ENCODE assay signal across 25 mouse cellular contexts in genomic region chr13:71489773-71490172, GRCm38 (mm10).
DNase-seq lines count a peak whose midpoint lies in the region; ATAC-seq lines count a peak whose summit lies in the region.
"Had no signal": no experiment of that assay in that cellular context is flagged by ENCODE, and none has a peak within 500 bp of the region (broad histone marks: within the 10 kb centered on the region; RNA-seq: fewer than 3 reads in every experiment).

No protein-coding gene starts in this region.

- no peaks in the 10 kb centered on the region for H3K4me1 ChIP-seq in intestine, embryonic 14.5 days (replicated peaks; ENCODE audit: control insufficient read depth, insufficient read depth, low read length)
- no peaks in the 10 kb centered on the region; the same call in 1 of the 2 replicates for H3K4me1 ChIP-seq in intestine, embryonic 16.5 days (ENCODE audit: control insufficient read depth, insufficient read depth, low read length)
- H3K4me1 ChIP-seq: hindbrain, embryonic 13.5 days; liver, embryonic 15.5 days; lung, embryonic 15.5 days; stomach, embryonic 15.5 days had no signal

- no peaks in the 10 kb centered on the region for H3K27me3 ChIP-seq in intestine, embryonic 14.5 days (replicated peaks; ENCODE audit: control insufficient read depth, insufficient read depth, low read length)
- H3K27me3 ChIP-seq in intestine, embryonic 16.5 days (replicated peaks; ENCODE audit: control insufficient read depth, insufficient read depth, low read length) = no peaks in the 10 kb centered on the region
- H3K27me3 ChIP-seq: CH12.LX; hindbrain, embryonic 13.5 days; liver, embryonic 15.5 days; lung, embryonic 15.5 days; Patski; stomach, embryonic 15.5 days had no signal

- no peak overlapping the region for H3K9ac ChIP-seq in intestine, embryonic 14.5 days (ENCODE audit: low read length)
- no peak overlapping the region for H3K9ac ChIP-seq in intestine, embryonic 16.5 days (ENCODE audit: low read depth, low read length)
- H3K9ac ChIP-seq: hindbrain, embryonic 13.5 days; liver, embryonic 15.5 days; lung, embryonic 15.5 days; stomach, embryonic 15.5 days had no signal

- H3K36me3 ChIP-seq in intestine, embryonic 14.5 days (ENCODE audit: control insufficient read depth, insufficient read depth, low read length) = no peaks in the 10 kb centered on the region
- no peaks in the 10 kb centered on the region for H3K36me3 ChIP-seq in intestine, embryonic 16.5 days (ENCODE audit: control insufficient read depth, insufficient read depth, low read length)
- H3K36me3 ChIP-seq: hindbrain, embryonic 13.5 days; liver, embryonic 15.5 days; lung, embryonic 15.5 days; stomach, embryonic 15.5 days had no signal

- no peaks in the 10 kb centered on the region for H3K9me3 ChIP-seq in intestine, embryonic 14.5 days (ENCODE audit: control insufficient read depth, low read length)
- H3K9me3 ChIP-seq in intestine, embryonic 16.5 days (ENCODE audit: control insufficient read depth, low read length) = no peaks in the 10 kb centered on the region
- H3K9me3 ChIP-seq: hindbrain, embryonic 13.5 days; liver, embryonic 15.5 days; lung, embryonic 15.5 days; stomach, embryonic 15.5 days had no signal

- no peak overlapping the region for H3K4me2 ChIP-seq in intestine, embryonic 14.5 days (ENCODE audit: low read length)
- no peak overlapping the region for H3K4me2 ChIP-seq in intestine, embryonic 16.5 days (ENCODE audit: low read depth, low read length)
- H3K4me2 ChIP-seq: heart, embryonic 11.5 days; hindbrain, embryonic 13.5 days; liver, embryonic 15.5 days; lung, embryonic 15.5 days; midbrain, embryonic 11.5 days; stomach, embryonic 15.5 days had no signal

- WGBS in intestine, embryonic 14.5 days = 32% methylated on average over 6 of the region's 6 CpGs
- 50% methylated on average over 6 of the region's 6 CpGs for WGBS in intestine, embryonic 16.5 days

- no peak overlapping the region for H3K27ac ChIP-seq in intestine, embryonic 14.5 days (ENCODE audit: low read depth)
- H3K27ac ChIP-seq in intestine, embryonic 16.5 days (ENCODE audit: low read length) = no peak overlapping the region
- H3K27ac ChIP-seq: hindbrain, embryonic 13.5 days; liver, embryonic 15.5 days; lung, embryonic 15.5 days; stomach, embryonic 15.5 days had no signal

- peak; percentile 24 to 35 for DNase-seq in adrenal gland, adult (ENCODE audit: inconsistent age in 2 of 2, low spot score in 1 of 2)
- no peak for DNase-seq in adrenal gland, adult 18-20 months (ENCODE audit: low spot score in 2 of 2)
- peak; percentile 51 for DNase-seq in intestine, embryonic 14.5 days (ENCODE audit: low spot score)
- DNase-seq in NIH3T3 (ENCODE audit: low read depth) = peak; percentile 8
- DNase-seq in adrenal gland, postnatal 36 days = peak; percentile 16 to 48
- DNase-seq: cerebellum, adult 8-10 months; cerebellum, postnatal 25 days; gastrocnemius, postnatal 14 days; heart, postnatal 36 days; kidney, adult 2 months; kidney, postnatal 4 days; layer of hippocampus, postnatal 36 days; right cerebral cortex, postnatal 25 days had no signal

- no peak overlapping the region for H3K4me3 ChIP-seq in intestine, embryonic 14.5 days (ENCODE audit: low read depth, low read length)
- no peak overlapping the region for H3K4me3 ChIP-seq in intestine, embryonic 16.5 days (ENCODE audit: low read length)
- H3K4me3 ChIP-seq: hindbrain, embryonic 13.5 days; liver, embryonic 15.5 days; lung, embryonic 15.5 days; stomach, embryonic 15.5 days had no signal

- ATAC-seq in intestine, embryonic 14.5 days (replicated peaks; ENCODE audit: low FRiP score, low TSS enrichment, low read depth) = 0 out of 2 replicates have a peak, but pooled peaks have one; percentile 19
- ATAC-seq in intestine, embryonic 16.5 days = no peak
- no peak for ATAC-seq in inflammation-experienced regulatory T-cells, adult 6 months
- ATAC-seq: forebrain, embryonic 14.5 days; midbrain, embryonic 16.5 days; Patski had no signal

Comparison
In these comparisons a context has a peak if more than half of its experiments do, and no peak if none do; other contexts are left out.
1. DNase-seq: peak in adrenal gland, adult (2 of 2), intestine, embryonic 14.5 days (single experiment), NIH3T3 (single experiment) and adrenal gland, postnatal 36 days (2 of 2); none in adrenal gland, adult 18-20 months (0 of 2).